Mouse (Mus musculus) neural tube, embryonic 12.5 days (tissue): ENCODE results near the gene Best1. TPM values are rescaled to one million over a fixed set of nuclear protein-coding genes. Genes with fewer than 3 reads are reported as not detected.

Experiments used
- ATAC-seq: fragments of 200-750 bp; cut with Nextera tagmentation; 2 replicates; pipeline ENCODE4 v1.8.0; 2017; ENCODE audit warnings: low read depth, mild to moderate bottlenecking, moderate TSS enrichment, moderate library complexity; ENCODE audit not compliant: low FRiP score
- H3K27ac ChIP-seq: fragments of 300-500 bp; sonication (generic); 2 replicates; pipeline ENCODE4 v1.5.1; 2016
- H3K27me3 ChIP-seq: fragments of 300-500 bp; sonication (generic); replicated peaks from 2 replicates; pipeline ENCODE4 v1.6.1; 2016; ENCODE audit warnings: mild to moderate bottlenecking
- H3K36me3 ChIP-seq: fragments of 300-500 bp; sonication (generic); 2 replicates; pipeline ENCODE4 v1.6.1; 2016; ENCODE audit warnings: mild to moderate bottlenecking
- H3K4me1 ChIP-seq: fragments of 300-500 bp; sonication (generic); 2 replicates; pipeline ENCODE4 v1.6.1; 2016
- H3K4me2 ChIP-seq: fragments of 300-500 bp; sonication (generic); replicated peaks from 2 replicates; pipeline ENCODE4 v1.6.1; 2016; ENCODE audit warnings: mild to moderate bottlenecking
- H3K4me3 ChIP-seq: fragments of 300-500 bp; sonication (generic); 2 replicates; pipeline ENCODE4 v1.5.1; 2016
- H3K9ac ChIP-seq: fragments of 300-500 bp; sonication (generic); 2 replicates; pipeline ENCODE4 v1.6.1; 2016; ENCODE audit warnings: mild to moderate bottlenecking
- H3K9me3 ChIP-seq: fragments of 300-500 bp; sonication (generic); 2 replicates; pipeline ENCODE4 v1.6.1; 2016; ENCODE audit warnings: mild to moderate bottlenecking
- WGBS: fragments of 180-500 bp; shearing (Covaris S2); methylation state at CpG from one replicate; pipeline ENCODE4 v1.1.7; 2016; 5-methylcytosine and 5-hydroxymethylcytosine counted together
- polyA plus RNA-seq: library from polyadenylated mRNA; unstranded; fragments of >200 nt; fragmentation: Nextera tagmentation; extraction: Ambion mirVana; gene quantifications from 2 replicates; pipeline ENCODE4 v1.2.1, GENCODE M21; 2016

Gene Best1
- polyA plus RNA-seq, 1 experiment from 2014 or later: 1.9 TPM

DNA sequence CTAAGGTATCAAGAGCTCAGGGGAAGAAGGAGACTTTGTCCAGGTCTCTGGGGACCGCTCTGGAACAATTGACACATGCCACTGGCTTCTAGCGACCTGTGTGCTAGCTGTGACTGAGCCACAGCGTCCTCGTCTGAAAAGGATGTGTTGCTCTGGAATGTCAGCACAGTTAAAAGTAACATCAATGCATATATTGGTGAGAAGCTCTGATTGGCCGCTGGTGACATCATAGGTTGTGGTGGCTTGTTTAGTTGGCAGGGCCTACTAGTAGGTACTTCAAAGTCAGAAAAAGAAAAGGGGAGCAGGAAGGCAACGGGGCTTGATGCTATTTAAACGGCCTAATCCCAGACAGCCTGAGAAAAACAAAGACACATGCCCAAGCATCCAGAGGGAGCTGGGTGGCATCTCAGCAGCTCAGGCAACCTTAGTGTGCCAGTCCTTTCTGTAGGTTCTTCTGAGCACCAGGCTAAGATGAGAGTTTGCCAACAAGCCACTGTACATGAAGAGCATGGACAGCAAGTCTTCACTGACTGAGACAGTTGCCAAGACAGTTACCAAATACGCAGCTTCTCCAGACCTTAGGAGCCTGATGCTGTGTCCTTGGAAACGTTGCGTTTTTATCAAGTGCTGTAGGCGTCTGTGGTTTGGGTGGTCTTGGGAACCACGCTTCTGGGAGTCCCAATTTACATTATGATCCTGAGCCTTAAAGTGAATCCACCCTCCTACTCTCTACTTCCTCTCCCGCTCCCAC is 2.5 kb downstream of the Best1 start:
- Histone ChIP-seq H3K9me3 (no peaks in the 10 kb centered on the region), H3K4me2 (no peak overlapping the region), H3K4me1 (no peaks in the 10 kb centered on the region), H3K4me3 (no peak overlapping the region), H3K27me3 (no peaks in the 10 kb centered on the region), H3K9ac (no peak overlapping the region), H3K27ac (no peak overlapping the region), H3K36me3 (no peaks in the 10 kb centered on the region)
- 72% methylated on average over 13 of the region's 13 CpGs for WGBS
- ATAC-seq: no peak

DNA sequence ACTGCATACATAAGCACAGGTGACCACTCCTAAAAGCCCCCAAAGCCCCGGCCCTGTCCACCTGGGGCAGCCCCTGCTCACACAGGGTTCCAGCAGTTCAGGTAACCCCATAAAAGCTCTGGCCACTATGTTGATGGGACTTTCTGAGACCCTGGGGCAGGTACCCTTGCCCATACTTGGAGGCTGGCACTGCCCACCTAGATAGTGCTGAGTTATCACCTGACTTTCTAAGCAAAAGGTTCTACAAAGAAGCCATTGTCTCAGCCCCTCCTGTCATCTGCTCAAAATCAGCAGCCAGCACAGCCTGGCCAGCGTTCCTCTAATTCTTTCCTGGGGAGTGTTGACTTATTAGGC is 3.4 kb downstream of the Best1 start:
- Histone ChIP-seq H3K36me3 (no peaks in the 10 kb centered on the region), H3K27me3 (no peaks in the 10 kb centered on the region), H3K4me3 (no peak overlapping the region), H3K4me2 (no peak overlapping the region), H3K27ac (no peak overlapping the region), H3K9me3 (no peaks in the 10 kb centered on the region), H3K4me1 (0 out of 2 replicates have a peak, but pooled peaks cover 2% of the 10 kb centered on the region), H3K9ac (no peak overlapping the region)
- 75% methylated on average over 2 of the region's 2 CpGs for WGBS
- no peak for ATAC-seq

DNA sequence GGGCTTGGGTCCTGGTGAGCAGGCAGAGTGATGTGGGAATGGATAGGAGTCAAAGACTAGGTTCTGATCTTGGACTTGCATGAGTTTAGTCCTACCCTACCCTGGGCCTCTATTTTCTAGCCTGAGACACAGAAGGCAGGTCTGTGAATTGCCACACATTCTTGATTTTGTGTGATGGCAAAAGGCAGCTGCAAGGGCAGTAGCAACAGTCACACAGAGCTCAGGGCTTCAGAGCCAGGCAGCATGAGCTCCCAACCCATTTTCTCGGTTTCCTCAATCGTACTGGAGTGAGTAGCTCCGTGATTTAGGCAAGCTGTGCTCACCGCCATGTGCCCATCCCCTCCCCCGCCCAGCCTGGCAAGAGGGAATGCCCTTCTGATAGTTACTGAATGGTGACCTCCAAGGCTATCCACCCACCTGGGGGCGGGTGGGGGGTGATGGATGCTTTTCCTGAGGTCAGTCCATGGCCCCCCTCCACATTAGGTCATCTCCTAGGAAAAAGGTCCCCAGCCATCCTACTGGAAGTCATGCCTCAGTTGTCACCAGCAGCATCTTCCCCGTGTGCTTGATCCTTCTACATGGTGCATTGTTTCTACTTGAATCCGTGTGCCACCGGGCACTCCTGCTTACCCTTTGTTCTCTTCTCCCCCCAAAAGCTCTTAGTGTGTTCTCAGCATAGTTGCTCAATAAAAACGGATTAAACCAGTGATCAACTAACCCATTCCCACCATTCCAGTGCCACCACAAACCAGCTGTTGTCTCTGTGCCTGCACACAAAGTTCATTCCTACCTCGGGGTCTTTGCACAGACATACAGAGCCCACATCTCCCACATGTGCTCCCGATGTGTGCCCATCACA is 4.0 kb downstream of the Best1 start:
- no peak overlapping the region for H3K9ac ChIP-seq

DNA sequence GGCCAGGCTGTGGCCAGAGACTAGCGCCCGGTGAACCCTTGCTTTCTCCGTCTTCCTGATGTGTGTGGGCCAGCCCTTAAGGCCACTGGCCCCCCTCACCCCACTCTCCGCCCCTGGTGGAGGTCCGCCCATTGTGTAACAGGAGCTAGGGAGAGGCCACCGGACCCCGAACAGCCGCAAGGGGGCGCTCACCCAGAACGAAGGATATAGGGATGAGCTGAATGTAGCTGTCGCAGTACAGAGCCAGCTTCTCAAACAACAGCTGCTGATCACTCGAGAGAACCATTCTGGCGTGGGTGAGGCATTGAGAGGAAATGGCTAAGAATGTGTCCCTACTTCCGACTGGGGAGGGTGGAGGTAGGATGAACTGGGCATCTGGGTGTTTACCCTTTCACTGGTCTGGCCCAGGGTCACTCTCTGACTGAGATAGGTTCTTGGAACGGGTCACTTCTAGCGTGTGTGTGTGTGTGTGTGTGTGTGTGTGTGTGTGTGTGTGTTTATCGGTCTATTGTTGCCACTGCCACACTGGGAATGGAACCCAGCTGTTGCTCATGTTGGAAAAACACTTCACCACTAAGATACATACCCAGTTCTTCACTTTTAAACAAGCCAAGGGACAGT is 8.3 kb downstream of the Best1 start:
- ATAC-seq: peak; percentile 89
- peaks cover 2% of the 10 kb centered on the region; the same call in 1 of the 2 replicates for H3K4me1 ChIP-seq
- H3K27me3 ChIP-seq: 0 out of 2 replicates have a peak, but pooled peaks cover 3% of the 10 kb centered on the region
- 0 out of 2 replicates have a peak overlapping the region, but pooled peaks have one; percentile 5 for H3K9ac ChIP-seq
- no peaks in the 10 kb centered on the region for H3K9me3 ChIP-seq
- no peak overlapping the region for H3K27ac ChIP-seq
- peak overlapping the region; percentile 3; the same call in 1 of the 2 replicates for H3K4me3 ChIP-seq
- WGBS: 8% methylated on average over 17 of the region's 17 CpGs
- no peaks in the 10 kb centered on the region for H3K36me3 ChIP-seq
- peak overlapping the region; percentile 53 for H3K4me2 ChIP-seq

More for the DNA sequence above, 4.0 kb downstream of the Best1 start:
- Histone ChIP-seq H3K27me3 (no peaks in the 10 kb centered on the region), H3K4me1 (peaks cover 2% of the 10 kb centered on the region; the same call in 1 of the 2 replicates), H3K4me3 (no peak overlapping the region), H3K27ac (no peak overlapping the region), H3K9me3 (no peaks in the 10 kb centered on the region), H3K4me2 (no peak overlapping the region), H3K36me3 (no peaks in the 10 kb centered on the region)
- WGBS: 72% methylated on average over 12 of the region's 12 CpGs
- ATAC-seq: no peak

DNA sequence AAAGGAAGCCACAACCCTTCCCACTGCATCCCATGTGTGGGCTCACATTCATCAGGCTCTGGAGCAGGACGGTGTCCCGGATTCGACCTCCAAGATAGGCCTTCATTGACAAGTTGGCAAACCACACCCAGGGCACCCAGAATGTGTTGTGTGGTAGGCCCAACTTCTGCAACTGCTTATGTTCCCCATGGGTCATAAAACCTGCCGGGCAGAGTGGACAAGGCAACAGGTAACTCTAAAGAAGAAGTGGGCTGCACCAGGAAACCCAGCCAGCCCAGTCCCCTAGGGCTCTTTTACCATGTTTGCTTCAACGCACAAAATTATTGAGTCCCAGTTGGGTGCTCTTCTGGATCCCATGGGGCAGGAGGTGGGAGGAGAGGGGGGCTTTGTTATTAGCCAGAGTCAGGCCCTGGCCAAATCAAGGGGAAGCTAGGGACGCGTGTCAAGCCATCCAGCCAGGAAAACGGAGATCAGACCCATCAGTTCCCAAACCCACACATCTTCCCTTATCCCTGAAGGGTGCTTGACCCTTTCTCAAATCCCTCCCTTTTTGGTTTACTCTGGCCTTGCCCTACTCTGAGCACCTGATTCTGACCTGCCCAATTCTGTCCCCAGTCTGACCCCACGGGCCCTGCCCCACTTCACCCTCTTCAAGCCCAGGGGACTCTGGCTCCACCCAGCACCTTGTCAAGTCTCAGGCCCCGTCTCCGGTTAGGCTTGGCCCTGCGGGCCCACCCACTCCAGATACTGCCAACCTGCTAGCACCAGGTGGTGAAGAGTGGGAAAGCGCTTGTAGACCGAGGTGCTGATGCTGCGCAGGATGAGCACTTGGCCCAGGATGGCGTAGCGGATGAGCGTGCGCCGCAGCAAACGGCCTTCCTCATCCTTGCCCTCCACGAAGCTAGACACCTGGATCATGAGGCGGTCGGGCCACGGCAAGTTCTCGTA is 9.1 kb downstream of the Best1 start:
- H3K4me1 ChIP-seq: peaks cover 2% of the 10 kb centered on the region; the same call in 1 of the 2 replicates
- H3K36me3 ChIP-seq: no peaks in the 10 kb centered on the region
- H3K4me3 ChIP-seq: peak overlapping the region; percentile 3; the same call in 1 of the 2 replicates
- 45% methylated on average over 26 of the region's 26 CpGs for WGBS
- H3K27me3 ChIP-seq: 0 out of 2 replicates have a peak, but pooled peaks cover 3% of the 10 kb centered on the region
- no peaks in the 10 kb centered on the region for H3K9me3 ChIP-seq
- H3K4me2 ChIP-seq: peak overlapping the region; percentile 53
- H3K9ac ChIP-seq: 0 out of 2 replicates have a peak overlapping the region, but pooled peaks have one; percentile 5
- H3K27ac ChIP-seq: no peak overlapping the region
- peak; percentile 51 for ATAC-seq

GRCm38 (mm10) chr19:9991304-9991703 is 10.1 kb downstream of the Best1 start:
- 25% methylated on average over 5 of the region's 5 CpGs for WGBS
- ATAC-seq: peak; percentile 14; the same call in 1 of the 2 replicates

DNA sequence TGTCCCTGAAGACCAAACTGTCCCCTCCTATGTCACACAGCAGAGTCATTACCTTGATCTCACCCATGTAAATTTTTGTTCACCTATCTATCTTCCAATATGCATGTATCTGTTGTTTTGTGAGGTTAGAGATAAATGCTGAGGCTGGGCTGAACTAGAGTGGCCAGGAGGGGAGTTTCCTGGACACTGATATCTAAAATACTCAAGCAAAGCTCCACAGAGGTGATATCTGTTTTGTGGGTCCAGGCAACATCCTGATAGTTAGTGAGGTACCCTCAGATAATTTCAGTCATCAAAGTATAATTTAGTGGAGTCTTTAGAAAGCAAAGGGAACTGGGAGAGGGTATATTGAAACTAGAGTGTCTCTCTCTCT is 11.6 kb downstream of the Best1 start:
- Histone ChIP-seq H3K4me2 (no peak overlapping the region), H3K9ac (no peak overlapping the region), H3K9me3 (no peaks in the 10 kb centered on the region), H3K27ac (no peak overlapping the region), H3K4me3 (no peak overlapping the region), H3K4me1 (peaks cover 6% of the 10 kb centered on the region), H3K36me3 (peaks cover 12% of the 10 kb centered on the region), H3K27me3 (0 out of 2 replicates have a peak, but pooled peaks cover 3% of the 10 kb centered on the region)
- ATAC-seq: no peak

More at GRCm38 (mm10) chr19:9991304-9991703, 10.1 kb downstream of the Best1 start:
- H3K4me1 ChIP-seq: peaks cover 6% of the 10 kb centered on the region
- H3K9ac ChIP-seq: no peak overlapping the region
- H3K27ac ChIP-seq: no peak overlapping the region
- H3K4me2 ChIP-seq: no peak overlapping the region
- H3K4me3 ChIP-seq: no peak overlapping the region
- H3K36me3 ChIP-seq: no peaks in the 10 kb centered on the region
- H3K27me3 ChIP-seq: 0 out of 2 replicates have a peak, but pooled peaks cover 3% of the 10 kb centered on the region
- H3K9me3 ChIP-seq: no peaks in the 10 kb centered on the region

GRCm38 (mm10) chr19:9989171-9989883 is 12.1 kb downstream of the Best1 start:
- Histone ChIP-seq H3K27ac (no peak overlapping the region), H3K36me3 (peaks cover 18% of the 10 kb centered on the region), H3K9me3 (no peaks in the 10 kb centered on the region), H3K4me1 (peaks cover 6% of the 10 kb centered on the region), H3K27me3 (0 out of 2 replicates have a peak, but pooled peaks cover 3% of the 10 kb centered on the region), H3K4me2 (no peak overlapping the region), H3K9ac (no peak overlapping the region), H3K4me3 (no peak overlapping the region)
- WGBS: 68% methylated on average over 17 of the region's 17 CpGs
- no peak for ATAC-seq

GRCm38 (mm10) chr19:9987593-9987992 is 13.8 kb downstream of the Best1 start:
- Histone ChIP-seq H3K4me1 (peaks cover 16% of the 10 kb centered on the region), H3K27ac (no peak overlapping the region), H3K36me3 (peaks cover 21% of the 10 kb centered on the region)

DNA sequence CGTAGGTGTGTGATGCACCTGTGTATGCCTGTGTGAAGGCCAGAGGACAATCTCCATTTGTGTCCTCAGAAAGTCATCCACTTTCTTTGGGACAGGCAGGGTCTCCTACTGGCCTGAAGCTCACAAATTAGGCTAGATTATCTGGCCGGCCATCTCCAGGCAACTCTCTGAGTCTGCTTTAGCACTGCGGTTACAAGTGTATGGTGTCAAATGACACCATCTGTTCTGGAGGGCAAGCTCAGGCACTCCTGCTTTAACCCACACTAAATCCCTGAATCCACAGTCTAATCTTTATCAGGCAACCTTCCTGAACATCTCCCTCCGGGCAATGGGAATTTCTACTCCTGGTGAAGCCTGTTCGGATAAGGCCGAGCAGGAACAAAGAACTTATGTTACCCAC is 14.2 kb downstream of the Best1 start:
- Histone ChIP-seq H3K4me1 (peaks cover 16% of the 10 kb centered on the region), H3K27ac (no peak overlapping the region), H3K4me2 (no peak overlapping the region), H3K27me3 (0 out of 2 replicates have a peak, but pooled peaks cover 2% of the 10 kb centered on the region), H3K9me3 (no peaks in the 10 kb centered on the region), H3K4me3 (no peak overlapping the region), H3K36me3 (peaks cover 21% of the 10 kb centered on the region), H3K9ac (no peak overlapping the region)
- 47% methylated on average over 6 of the region's 6 CpGs for WGBS
- no peak for ATAC-seq

More at GRCm38 (mm10) chr19:9987593-9987992, 13.8 kb downstream of the Best1 start:
- ATAC-seq: no peak
- Histone ChIP-seq H3K27me3 (0 out of 2 replicates have a peak, but pooled peaks cover 3% of the 10 kb centered on the region), H3K9ac (no peak overlapping the region), H3K4me2 (no peak overlapping the region), H3K9me3 (no peaks in the 10 kb centered on the region), H3K4me3 (no peak overlapping the region)
